Mouse (Mus musculus) layer of hippocampus, adult 9-10 months (tissue): ENCODE data around the gene Camkk2.

Experiments
- DNase-seq: peaks from one replicate; pipeline ENCODE4 v3.0.0; 2022; ENCODE audit warnings: low spot score

The Camkk2 gene

DNA sequence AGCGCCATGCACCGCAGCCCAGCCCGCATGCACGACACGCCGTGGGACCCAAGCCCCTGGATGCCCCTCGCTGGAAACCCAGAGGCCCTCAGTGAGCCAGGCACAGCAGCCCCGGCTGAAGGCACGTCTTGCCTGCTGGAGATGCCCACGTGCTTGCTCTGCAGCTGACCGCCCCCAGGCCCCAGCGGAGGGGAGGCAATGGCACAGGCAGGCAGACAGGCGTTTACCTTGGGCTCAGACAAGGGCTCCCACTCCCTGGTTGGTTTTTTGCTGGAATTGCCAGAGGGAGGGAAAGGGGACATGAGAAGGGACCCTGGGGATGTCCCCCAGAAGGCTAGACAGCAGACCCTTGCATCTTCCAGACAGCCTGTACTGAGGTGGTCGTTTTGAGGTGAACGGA, 42.4 kb downstream of the Camkk2 start:
- no peak for DNase-seq

- DNase-seq = no peak
Measured at GRCm38 (mm10) chr5:122735853-122736252, 43.4 kb downstream of the Camkk2 start.

- DNase-seq = no peak
Measured at GRCm38 (mm10) chr5:122733881-122734280, 45.3 kb downstream of the Camkk2 start.

- no peak for DNase-seq
Measured at GRCm38 (mm10) chr5:122731991-122732673, 47.1 kb downstream of the Camkk2 start.

- peak; percentile 70 for DNase-seq
Measured at GRCm38 (mm10) chr5:122731321-122731720, 47.9 kb downstream of the Camkk2 start.

- DNase-seq = no peak
Measured at GRCm38 (mm10) chr5:122730776-122731175, 48.4 kb downstream of the Camkk2 start.

- DNase-seq = no peak
Measured at GRCm38 (mm10) chr5:122727096-122727495, 52.1 kb downstream of the Camkk2 start.

DNA sequence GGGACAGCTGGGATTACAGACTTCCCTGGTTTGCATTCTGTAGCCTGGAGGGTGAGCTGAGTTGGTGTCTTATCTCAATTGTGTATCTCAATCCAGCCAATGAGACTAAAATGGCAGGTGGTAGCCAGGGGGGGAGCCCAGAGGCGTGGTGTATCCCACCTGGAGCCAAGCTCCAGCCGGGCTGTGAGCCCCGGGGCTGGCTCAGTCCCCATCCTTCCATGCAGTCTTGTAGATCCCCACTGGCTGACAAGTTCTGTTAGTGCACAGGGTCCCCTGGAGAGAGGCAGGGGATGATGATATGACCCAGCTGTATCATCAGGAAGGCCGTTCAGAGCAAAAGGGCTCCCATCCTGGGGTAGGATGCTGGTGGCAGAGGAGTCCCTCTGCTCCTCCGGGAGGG, 52.6 kb downstream of the Camkk2 start:
- DNase-seq = no peak

DNA sequence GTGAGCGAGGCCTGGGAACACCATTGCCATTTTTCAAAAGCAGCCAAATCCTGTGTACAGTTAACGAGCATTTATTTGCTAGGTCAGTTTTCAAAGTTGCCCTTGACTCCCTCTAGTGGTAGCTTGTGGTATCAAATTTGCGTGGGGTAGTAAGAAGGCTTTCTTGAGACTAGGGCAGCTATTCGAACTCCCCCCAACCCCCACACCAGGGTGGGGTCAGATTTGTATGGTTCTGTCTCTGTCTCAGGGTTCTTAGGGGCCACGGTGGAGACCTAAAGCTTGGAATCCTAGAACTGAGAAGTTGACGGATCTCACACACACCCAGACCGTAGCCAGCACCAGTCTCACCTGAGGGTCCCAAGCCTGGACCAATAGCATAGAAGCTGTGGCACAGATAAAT, 53.1 kb downstream of the Camkk2 start:
- peak; percentile 75 for DNase-seq

- no peak for DNase-seq
Measured at GRCm38 (mm10) chr5:122725453-122725852, 53.8 kb downstream of the Camkk2 start.

DNA sequence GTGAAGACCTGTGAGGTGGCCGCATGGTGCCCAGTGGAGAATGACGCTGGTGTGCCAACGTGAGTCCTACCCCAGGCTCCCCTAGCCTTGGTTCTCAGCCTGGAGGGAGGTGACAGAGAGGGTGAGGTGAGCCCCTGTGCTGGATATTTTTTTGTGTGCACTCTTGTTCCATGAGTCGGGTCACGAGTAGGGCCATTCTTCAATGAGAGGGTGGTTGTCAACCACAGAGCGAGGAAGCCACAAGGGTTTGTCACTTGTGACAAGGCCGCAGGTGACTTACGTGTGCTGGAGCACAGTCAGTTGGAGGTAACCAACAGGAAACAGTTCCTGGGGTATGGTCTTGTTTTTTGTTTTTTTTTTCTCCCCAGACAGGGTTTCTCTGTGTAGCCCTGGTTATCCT, 60.0 kb downstream of the Camkk2 start:
- DNase-seq = no peak

GRCm38 (mm10) chr5:122718400-122718799, 60.8 kb downstream of the Camkk2 start:
- DNase-seq = no peak

DNA sequence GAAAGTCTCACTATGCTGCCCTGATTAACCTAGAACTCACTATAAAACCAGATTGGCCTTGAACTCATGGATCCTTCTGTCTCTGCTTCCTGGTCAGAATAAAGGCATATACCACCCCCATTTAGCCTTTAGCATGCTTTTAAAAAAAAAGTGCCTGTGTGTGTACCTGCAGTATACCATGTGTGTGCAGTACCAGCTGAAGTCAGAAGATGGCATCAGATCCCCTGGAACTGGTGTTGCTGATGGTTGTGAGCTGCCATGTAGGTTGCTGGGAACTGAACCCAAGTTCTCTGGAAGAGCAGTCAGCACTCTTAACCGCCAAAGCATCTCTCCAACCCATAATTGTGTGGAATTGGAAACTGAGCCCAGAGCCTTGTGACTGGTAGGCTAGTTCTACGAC, 62.4 kb downstream of the Camkk2 start:
- no peak for DNase-seq

DNA sequence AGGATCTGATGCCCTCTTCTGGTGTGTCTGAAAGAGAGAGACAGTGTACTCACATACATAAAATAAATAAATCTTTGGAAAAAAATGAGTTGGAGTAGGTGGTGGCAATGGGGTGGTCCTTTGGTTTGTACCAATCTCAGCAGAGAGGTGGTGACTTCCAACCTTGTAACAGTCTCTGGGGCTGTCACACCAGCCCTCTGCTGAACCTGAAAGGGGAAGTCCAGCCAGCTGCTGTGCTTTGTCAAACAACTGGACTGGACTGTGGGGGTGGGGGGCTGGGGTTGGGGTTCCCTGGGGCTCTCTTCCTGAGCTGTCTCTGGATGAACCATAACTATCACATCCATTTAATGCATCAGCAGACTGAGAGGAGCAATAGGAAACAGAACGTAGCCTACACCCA, 63.5 kb downstream of the Camkk2 start:
- no peak for DNase-seq

DNA sequence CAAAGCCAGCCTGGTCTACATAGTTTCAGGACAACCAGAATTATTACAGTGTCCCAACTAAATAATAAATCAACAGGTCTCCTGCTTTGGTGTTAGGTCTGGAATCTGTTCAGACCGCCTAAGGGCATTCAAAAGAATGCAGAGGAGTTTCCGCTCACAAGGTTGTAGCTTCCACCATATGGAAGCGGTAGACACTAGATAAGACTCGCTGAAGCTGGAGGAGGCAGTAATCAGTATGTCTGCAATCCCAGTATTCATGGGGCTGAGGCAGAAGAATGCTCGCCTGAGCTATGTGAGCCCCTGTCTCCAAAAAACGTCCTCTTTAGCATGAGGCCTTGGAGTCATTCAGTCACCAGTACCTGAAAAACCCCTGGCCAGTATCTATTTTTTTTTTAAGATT, 70.4 kb downstream of the Camkk2 start:
- DNase-seq = no peak

DNA sequence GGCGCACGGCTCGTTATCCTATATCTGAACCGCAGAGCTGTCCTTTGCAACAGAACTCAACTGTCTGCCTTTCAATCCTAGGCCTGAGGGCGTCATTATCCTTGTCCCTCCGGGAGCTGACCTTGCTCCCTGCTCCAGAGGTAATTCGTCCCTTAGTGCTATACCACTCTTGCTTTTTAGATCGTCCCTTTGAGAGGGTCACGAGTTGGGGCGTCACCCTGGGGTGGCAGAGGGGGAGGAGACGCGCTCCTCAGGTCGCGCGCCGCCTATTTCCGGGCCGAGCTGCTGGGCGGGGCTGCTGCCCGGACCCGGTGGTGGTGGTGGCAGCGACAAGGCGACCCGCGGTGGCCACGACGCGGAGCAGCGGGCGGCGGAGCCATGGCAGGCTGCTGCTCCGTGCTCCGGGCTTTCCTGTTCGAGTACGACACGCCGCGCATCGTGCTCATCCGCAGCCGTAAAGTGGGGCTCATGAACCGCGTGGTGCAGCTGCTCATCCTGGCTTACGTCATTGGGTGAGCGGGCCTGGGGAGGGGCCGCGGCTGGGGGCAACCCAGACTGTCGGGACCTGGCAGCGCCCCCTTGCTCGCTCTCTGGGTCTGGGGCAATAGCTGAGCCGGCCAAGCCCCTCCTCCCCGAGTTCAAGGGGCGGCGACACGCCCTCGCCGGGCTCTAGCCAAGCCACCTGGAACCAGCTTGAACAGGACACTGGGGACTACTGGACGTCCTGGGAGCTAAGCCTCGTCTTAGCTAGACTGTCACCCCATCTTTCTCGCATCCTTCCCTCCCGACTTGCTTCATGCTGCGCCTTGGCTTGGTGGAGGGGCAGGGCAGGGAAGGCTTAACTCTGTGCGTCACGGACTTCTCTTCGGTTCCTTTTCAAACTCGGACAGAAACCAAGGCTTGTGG, 71.7 kb downstream of the Camkk2 start, which contains the start of gene P2rx4:
TSS of gene P2rx4 (plus strand) at position 269 of the 906 bp plus-strand sequence.
- peak; percentile 73 for DNase-seq

DNA sequence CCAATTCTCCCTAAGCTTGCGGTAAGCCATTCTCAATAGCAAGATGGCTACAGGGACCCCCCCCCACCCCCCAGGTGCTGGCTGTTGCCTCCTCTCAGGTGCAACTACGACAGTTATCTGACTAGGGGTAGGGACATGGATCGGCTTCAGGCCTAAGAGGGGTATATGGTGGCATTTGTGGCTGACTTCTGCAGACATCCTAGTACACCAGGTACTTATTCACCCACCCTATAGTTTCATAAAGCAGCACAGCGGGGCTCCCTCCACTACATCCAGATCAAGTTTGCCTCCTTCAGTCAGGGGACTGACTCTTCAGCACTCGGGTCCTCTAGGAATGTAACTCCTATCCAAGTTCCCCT, 72.3 kb downstream of the Camkk2 start:
- no peak for DNase-seq

DNA sequence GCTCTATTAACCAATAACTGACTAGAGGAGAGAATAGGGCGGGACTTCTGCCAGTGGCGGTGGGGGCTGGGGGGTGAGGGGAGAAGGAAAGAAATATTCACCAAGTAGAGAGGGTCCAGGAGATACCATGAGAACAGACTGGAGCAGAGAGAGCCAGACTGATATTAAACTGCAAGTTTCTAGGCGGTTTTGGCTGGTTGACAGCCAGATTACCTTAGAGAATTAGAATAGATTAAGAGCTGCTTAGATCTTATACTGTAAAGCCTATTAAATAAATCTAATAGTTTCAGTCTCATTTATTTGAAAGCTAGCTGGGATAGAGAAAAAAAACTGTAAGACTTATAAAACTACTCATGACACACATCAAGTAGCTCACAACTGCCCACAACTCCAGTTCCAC, 74.0 kb downstream of the Camkk2 start:
- DNase-seq = no peak

GRCm38 (mm10) chr5:122704571-122704970, 74.6 kb downstream of the Camkk2 start:
- no peak for DNase-seq

DNA sequence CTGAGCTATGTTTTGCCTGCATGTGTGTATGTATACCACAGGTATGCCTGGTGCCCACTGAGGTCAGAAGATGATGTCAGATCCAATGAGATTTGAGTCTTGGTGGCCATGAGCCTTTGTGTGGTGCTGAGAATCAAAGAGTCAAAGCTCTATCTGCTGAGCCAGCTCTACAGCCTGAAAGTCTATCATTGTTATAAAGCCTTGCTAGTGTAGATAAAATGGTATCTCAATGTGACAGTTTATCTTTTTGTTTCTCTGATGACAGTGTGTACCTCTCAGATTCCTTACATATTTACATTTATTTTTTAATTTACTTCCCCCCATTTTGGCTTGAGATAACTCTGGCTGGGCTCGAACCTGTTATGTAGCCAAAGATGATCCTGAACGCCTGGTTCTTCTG, 75.6 kb downstream of the Camkk2 start:
- no peak for DNase-seq

DNA sequence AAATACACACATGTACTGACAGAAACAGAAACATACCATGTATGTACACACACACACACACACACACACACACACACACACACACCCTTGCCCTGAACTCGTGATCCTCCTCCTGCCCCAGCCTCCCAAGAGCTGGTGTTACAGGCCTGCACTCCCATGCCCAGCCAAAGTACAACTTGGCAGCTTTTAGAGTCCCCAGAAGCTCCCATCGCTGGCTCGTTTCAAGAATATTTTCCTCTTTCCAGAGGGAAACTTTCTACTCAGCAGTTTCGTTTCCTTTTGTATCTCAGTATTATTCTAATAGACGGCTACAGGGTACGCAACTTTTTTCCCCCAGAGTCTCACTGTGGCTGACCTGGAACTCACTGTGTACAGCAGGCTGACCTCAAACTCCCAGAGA, 77.1 kb downstream of the Camkk2 start:
- DNase-seq = no peak

- no peak for DNase-seq
Measured at GRCm38 (mm10) chr5:122700837-122701212, 78.4 kb downstream of the Camkk2 start.

GRCm38 (mm10) chr5:122700109-122700836, 78.9 kb downstream of the Camkk2 start:
- DNase-seq = no peak
